Mouse (Mus musculus): Measurements from ENCODE around the gene Snrpd3. TPM values are rescaled to one million over a fixed set of nuclear protein-coding genes. Genes with fewer than 3 reads are reported as not detected.
"Not testable (repeated sequence)": the region's sequence is repeated elsewhere in the genome, so short reads cannot be mapped to it uniquely, and the experiment has no call there.

Gene Snrpd3
- polyA plus RNA-seq, 1 experiment from 2014 or later = 58.8 TPM

DNA sequence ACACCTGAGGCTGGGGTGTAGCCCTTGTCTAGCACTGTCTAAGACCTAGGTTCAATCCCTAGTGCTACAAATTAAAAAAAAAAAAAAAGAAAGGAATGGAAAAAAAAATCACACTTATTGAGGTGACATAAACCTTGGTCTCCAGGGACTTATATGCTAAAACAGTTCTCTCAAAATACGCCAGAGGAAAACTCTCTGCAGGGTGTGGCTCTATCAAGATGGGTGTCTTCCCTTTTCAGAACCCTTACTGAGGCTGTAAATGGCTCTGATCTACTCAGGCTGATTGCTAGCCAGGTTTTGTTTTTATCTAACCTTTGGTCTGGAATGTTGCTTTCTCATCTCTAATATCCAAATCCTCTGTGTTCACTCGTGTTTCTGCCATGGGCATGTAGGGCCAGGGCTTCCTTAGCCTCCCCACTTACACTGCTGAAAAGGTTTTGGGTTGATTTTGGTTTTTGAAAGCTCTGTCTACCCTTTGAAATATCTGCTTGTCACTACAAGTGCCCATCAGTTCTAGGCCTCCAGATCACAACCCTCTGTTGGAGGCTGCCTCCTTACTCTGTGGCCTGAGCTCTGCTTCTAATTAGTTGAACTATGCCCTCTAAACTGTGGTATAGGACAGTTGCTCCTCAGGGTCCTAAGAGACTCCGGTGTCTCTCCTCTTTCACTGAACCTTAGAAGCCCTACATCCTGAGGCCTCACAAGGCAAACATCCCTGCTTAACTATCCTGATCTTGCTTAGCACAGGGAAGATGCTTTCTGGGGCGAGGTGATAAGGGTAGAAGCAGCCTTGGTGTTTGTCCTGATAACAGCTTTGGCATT lies 1.9 kb upstream of the Snrpd3 start:
- TF ChIP-seq EP300 (IDR thresholded peaks at IDR 0.05; ENCODE audit: low read depth) = peak; percentile 94
- no peak for TF ChIP-seq CTCF (IDR thresholded peaks at IDR 0.05; ENCODE audit: low read depth)
- Histone ChIP-seq H3K36me3 (replicated peaks; ENCODE audit: insufficient read depth, low read length) (peaks cover 44% of the 10 kb centered on the region), H3K9me3 (ENCODE audit: low read length) (no peaks in the 10 kb centered on the region), H3K9ac (replicated peaks) (peak overlapping the region; percentile 96), H3K4me1 (ENCODE audit: insufficient read depth) (peaks cover 45% of the 10 kb centered on the region), H3K27me3 (ENCODE audit: insufficient read depth, low read length) (no peaks in the 10 kb centered on the region), H3K27ac (ENCODE audit: low read depth) (peak overlapping the region; percentile 99), H3K4me2 (ENCODE audit: low read depth, low read length) (peak overlapping the region; percentile 92), H3K4me3 (ENCODE audit: low read depth, low read length) (peak overlapping the region; percentile 90)
- peak; percentile 49 for DNase-seq
- WGBS (ENCODE audit: insufficient replicate concordance) = 37% methylated on average over 4 of the region's 4 CpGs
- peak; percentile 9 for ATAC-seq

DNA sequence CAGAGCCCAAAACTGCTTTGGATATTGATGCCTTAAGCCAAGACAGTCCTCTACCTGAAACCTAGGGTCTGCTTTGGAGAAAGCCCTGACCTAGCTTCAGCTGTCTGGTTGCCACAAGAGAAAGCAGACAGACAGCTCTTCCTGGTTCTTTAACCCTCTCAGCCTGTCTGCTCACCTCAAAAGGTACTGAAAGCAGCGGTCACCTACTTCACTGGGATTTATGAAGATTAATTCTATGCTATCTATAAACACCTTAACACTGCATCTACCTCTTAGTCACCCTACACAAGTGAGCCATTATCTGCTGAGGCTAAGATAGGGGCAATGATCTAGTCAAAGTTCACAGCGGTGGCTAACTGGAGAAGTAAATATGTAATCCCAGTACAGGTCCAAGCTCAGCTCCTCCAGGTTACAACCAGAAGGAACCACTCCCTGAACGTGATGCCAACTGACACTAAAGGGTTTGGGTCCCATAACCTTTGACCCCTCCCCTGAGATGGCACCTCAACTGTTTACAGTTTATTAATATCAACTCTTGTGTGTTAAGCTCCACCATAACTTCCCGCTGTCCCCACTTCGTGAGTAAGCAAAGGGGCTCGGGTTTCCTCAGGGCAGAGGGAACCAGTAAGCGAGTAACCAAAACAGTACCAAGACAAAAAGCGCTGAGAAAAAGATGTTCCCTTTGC lies 1.2 kb upstream of the Snrpd3 start:
- Histone ChIP-seq H3K4me3 (ENCODE audit: low read depth, low read length) (peak overlapping the region; percentile 90), H3K4me1 (ENCODE audit: insufficient read depth) (peaks cover 47% of the 10 kb centered on the region), H3K4me2 (ENCODE audit: low read depth, low read length) (peak overlapping the region; percentile 92), H3K9me3 (ENCODE audit: low read length) (no peaks in the 10 kb centered on the region), H3K27ac (ENCODE audit: low read depth) (peak overlapping the region; percentile 99), H3K36me3 (replicated peaks; ENCODE audit: insufficient read depth, low read length) (peaks cover 43% of the 10 kb centered on the region), H3K9ac (replicated peaks) (peak overlapping the region; percentile 96), H3K27me3 (ENCODE audit: insufficient read depth, low read length) (no peaks in the 10 kb centered on the region)
- TF ChIP-seq CTCF (IDR thresholded peaks at IDR 0.05; ENCODE audit: low read depth) (no peak), EP300 (IDR thresholded peaks at IDR 0.05; ENCODE audit: low read depth) (no peak)
- 17% methylated on average over 8 of the region's 8 CpGs for WGBS (ENCODE audit: insufficient replicate concordance)
- ATAC-seq (no peak), DNase-seq (no peak)

GRCm38 (mm10) chr10:75516724-75517072 lies 653 bp upstream of the Snrpd3 start:
- peaks cover 42% of the 10 kb centered on the region for H3K36me3 ChIP-seq (replicated peaks; ENCODE audit: insufficient read depth, low read length)
- peak overlapping the region; percentile 90 for H3K4me3 ChIP-seq (ENCODE audit: low read depth, low read length)
- peaks cover 47% of the 10 kb centered on the region for H3K4me1 ChIP-seq (ENCODE audit: insufficient read depth)
- 3% methylated on average over 12 of the region's 12 CpGs for WGBS (ENCODE audit: insufficient replicate concordance)
- peak overlapping the region; percentile 99 for H3K27ac ChIP-seq (ENCODE audit: low read depth)
- peak overlapping the region; percentile 92 for H3K4me2 ChIP-seq (ENCODE audit: low read depth, low read length)
- peak overlapping the region; percentile 96 for H3K9ac ChIP-seq (replicated peaks)
- ATAC-seq (no peak), DNase-seq (no peak)
- TF ChIP-seq EP300 (IDR thresholded peaks at IDR 0.05; ENCODE audit: low read depth) (no peak), CTCF (IDR thresholded peaks at IDR 0.05; ENCODE audit: low read depth) (no peak)
- no peaks in the 10 kb centered on the region for H3K27me3 ChIP-seq (ENCODE audit: insufficient read depth, low read length)
- no peaks in the 10 kb centered on the region for H3K9me3 ChIP-seq (ENCODE audit: low read length)

- Histone ChIP-seq H3K27me3 (ENCODE audit: insufficient read depth, low read length) (no peaks in the 10 kb centered on the region), H3K9ac (replicated peaks) (peak within 1 kb of the TSS; percentile 96), H3K4me1 (ENCODE audit: insufficient read depth) (peaks cover 40% of the 10 kb centered on the region), H3K4me3 (ENCODE audit: low read depth, low read length) (peak within 1 kb of the TSS; percentile 90), H3K4me2 (ENCODE audit: low read depth, low read length) (peak within 1 kb of the TSS; percentile 92), H3K27ac (ENCODE audit: low read depth) (peak within 1 kb of the TSS; percentile 99), H3K9me3 (ENCODE audit: low read length) (no peaks in the 10 kb centered on the region), H3K36me3 (replicated peaks; ENCODE audit: insufficient read depth, low read length) (peaks cover 36% of the 10 kb centered on the region)
- DNase-seq = peak; percentile 97
- 0% methylated on average over 20 of the region's 20 CpGs for WGBS (ENCODE audit: insufficient replicate concordance)
- TF ChIP-seq EP300 (IDR thresholded peaks at IDR 0.05; ENCODE audit: low read depth) (peak; percentile 88), CTCF (IDR thresholded peaks at IDR 0.05; ENCODE audit: low read depth) (no peak; the same call in 1 of the 2 replicates)
- peak; percentile 86 for ATAC-seq
These were observed 400 bp downstream of the Snrpd3 start, which contains the start of gene Gucd1 for GRCm38 (mm10) chr10:75517758-75518143. TSS of gene Gucd1 (minus strand) at chr10:75517972.

DNA sequence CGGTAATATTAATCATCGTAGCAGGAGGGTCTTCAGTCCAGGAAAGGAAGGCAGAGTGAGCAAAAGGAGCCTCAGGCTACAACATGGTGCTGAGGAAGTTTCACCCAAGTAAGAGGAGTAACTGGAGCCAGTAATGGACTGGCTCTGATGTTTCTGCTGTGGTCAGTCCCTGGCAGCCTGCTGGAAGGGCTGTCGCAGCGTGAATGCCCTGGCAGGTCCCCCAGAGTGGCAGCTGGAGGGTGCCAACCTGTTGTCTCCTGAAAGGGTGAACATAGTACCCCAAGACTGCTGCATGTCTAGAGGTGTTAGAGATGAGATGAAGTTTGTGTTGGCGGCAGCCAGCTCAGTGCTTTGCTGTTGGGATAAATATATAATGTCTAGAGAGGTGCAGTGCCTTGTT lies 3.2 kb downstream of the Snrpd3 start:
- DNase-seq (no peak), ATAC-seq (no peak)
- no peaks in the 10 kb centered on the region for H3K27me3 ChIP-seq (ENCODE audit: insufficient read depth, low read length)
- no peak overlapping the region for H3K4me2 ChIP-seq (ENCODE audit: low read depth, low read length)
- no peak overlapping the region for H3K4me3 ChIP-seq (ENCODE audit: low read depth, low read length)
- no peak overlapping the region for H3K9ac ChIP-seq (replicated peaks)
- TF ChIP-seq CTCF (IDR thresholded peaks at IDR 0.05; ENCODE audit: low read depth) (no peak), EP300 (IDR thresholded peaks at IDR 0.05; ENCODE audit: low read depth) (no peak)
- WGBS (ENCODE audit: insufficient replicate concordance) = 79% methylated on average over 5 of the region's 5 CpGs
- H3K27ac ChIP-seq (ENCODE audit: low read depth) = no peak overlapping the region
- no peaks in the 10 kb centered on the region for H3K9me3 ChIP-seq (ENCODE audit: low read length)
- H3K4me1 ChIP-seq (ENCODE audit: insufficient read depth) = peaks cover 17% of the 10 kb centered on the region
- H3K36me3 ChIP-seq (replicated peaks; ENCODE audit: insufficient read depth, low read length) = peaks cover 36% of the 10 kb centered on the region

GRCm38 (mm10) chr10:75521643-75522042 lies 4.3 kb downstream of the Snrpd3 start:
- Histone ChIP-seq H3K4me2 (ENCODE audit: low read depth, low read length) (no peak overlapping the region), H3K4me1 (ENCODE audit: insufficient read depth) (peaks cover 12% of the 10 kb centered on the region), H3K27ac (ENCODE audit: low read depth) (no peak overlapping the region), H3K4me3 (ENCODE audit: low read depth, low read length) (no peak overlapping the region), H3K27me3 (ENCODE audit: insufficient read depth, low read length) (no peaks in the 10 kb centered on the region), H3K9me3 (ENCODE audit: low read length) (no peaks in the 10 kb centered on the region), H3K36me3 (replicated peaks; ENCODE audit: insufficient read depth, low read length) (peaks cover 36% of the 10 kb centered on the region), H3K9ac (replicated peaks) (no peak overlapping the region)
- DNase-seq = no peak
- 83% methylated on average over 4 of the region's 4 CpGs for WGBS (ENCODE audit: insufficient replicate concordance)
- no peak for ATAC-seq
- TF ChIP-seq EP300 (IDR thresholded peaks at IDR 0.05; ENCODE audit: low read depth) (no peak), CTCF (IDR thresholded peaks at IDR 0.05; ENCODE audit: low read depth) (no peak)

DNA sequence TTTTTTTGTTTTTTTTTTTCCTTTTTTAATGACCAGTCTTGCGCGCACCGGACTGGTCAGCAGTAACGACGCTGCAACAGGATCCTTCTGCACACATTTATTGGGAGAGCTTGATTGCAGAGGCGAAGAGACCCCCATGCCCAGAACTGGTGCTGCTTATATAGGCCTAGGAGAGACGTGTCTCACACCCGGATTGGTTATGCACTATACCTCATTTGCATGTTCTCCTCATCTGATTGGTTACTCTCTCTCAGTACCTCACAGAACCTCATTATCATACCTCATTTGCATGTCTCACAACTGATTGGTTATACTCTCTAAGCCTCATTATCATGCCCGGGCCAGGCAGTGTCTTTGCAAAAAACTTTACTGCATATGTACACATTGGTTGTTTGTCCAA lies 8.1 kb downstream of the Snrpd3 start:
- H3K4me1 ChIP-seq (ENCODE audit: insufficient read depth); H3K9ac ChIP-seq (replicated peaks); H3K4me3 ChIP-seq (ENCODE audit: low read depth, low read length); H3K27me3 ChIP-seq (ENCODE audit: insufficient read depth, low read length); H3K4me2 ChIP-seq (ENCODE audit: low read depth, low read length); H3K9me3 ChIP-seq (ENCODE audit: low read length); H3K27ac ChIP-seq (ENCODE audit: low read depth); ATAC-seq; DNase-seq: not testable (repeated sequence)
- peaks cover 31% of the 10 kb centered on the region for H3K36me3 ChIP-seq (replicated peaks; ENCODE audit: insufficient read depth, low read length)
- 93% methylated on average over 9 of the region's 9 CpGs for WGBS (ENCODE audit: insufficient replicate concordance)

All from liver, postnatal 0 days (tissue).